Mouse (Mus musculus): ENCODE measurements around the gene Psip1. TPM values are rescaled to one million over a fixed set of nuclear protein-coding genes. Genes with fewer than 3 reads are reported as not detected.
A peak's percentile ranks its signal among the peaks of the same experiment; 100 is the strongest.
"Not testable (repeated sequence)": the region's sequence is repeated elsewhere in the genome, so short reads cannot be mapped to it uniquely, and the experiment has no call there.

Gene Psip1
- polyA plus RNA-seq, 1 experiment from 2014 or later = 320 TPM

- no peaks in the 10 kb centered on the region for H3K9me3 ChIP-seq (ENCODE audit: control insufficient read depth, low read length)
- ATAC-seq (ENCODE audit: low read depth) = no peak
- no peak overlapping the region for H3K9ac ChIP-seq (replicated peaks; ENCODE audit: low read depth, low read length)
- H3K4me1 ChIP-seq (ENCODE audit: control insufficient read depth, insufficient read depth, low read length) = no peaks in the 10 kb centered on the region
- 63% methylated on average over 2 of the region's 2 CpGs for WGBS
- no peaks in the 10 kb centered on the region for H3K36me3 ChIP-seq (ENCODE audit: control insufficient read depth, insufficient read depth, low read length)
- H3K4me2 ChIP-seq (ENCODE audit: low read depth, low read length) = no peak overlapping the region
- no peak overlapping the region for H3K4me3 ChIP-seq (ENCODE audit: low read depth, low read length)
- no peaks in the 10 kb centered on the region for H3K27me3 ChIP-seq (ENCODE audit: control insufficient read depth, insufficient read depth, low read length)
- no peak overlapping the region for H3K27ac ChIP-seq (ENCODE audit: low read depth, low read length)
These were observed 26.4 kb upstream of the Psip1 start for GRCm38 (mm10) chr4:83512644-83513043.

DNA sequence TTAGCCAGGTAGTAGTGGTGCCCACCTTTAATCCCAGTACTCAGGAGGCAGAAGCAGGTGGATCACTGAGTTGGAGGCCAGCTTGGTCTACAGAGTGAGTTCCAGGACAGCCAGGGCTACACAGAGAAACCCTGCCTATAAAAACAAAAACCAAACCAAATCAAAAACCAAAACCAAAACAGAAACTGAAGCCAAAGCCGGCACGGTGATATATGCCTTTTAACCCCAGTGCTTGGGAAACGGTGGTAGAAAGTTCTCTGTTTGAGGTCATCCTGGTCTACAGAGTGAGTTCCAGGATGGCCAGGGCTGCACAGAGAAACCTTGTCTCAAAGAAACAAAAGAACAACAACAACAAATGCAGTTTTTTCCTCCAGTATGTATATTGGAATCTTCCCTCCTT lies 26.0 kb upstream of the Psip1 start:
- no peak overlapping the region for H3K4me3 ChIP-seq (ENCODE audit: low read depth, low read length)
- 86% methylated on average over 3 of the region's 3 CpGs for WGBS
- ATAC-seq (ENCODE audit: low read depth) = no peak
- no peak overlapping the region for H3K9ac ChIP-seq (replicated peaks; ENCODE audit: low read depth, low read length)
- H3K4me2 ChIP-seq (ENCODE audit: low read depth, low read length) = no peak overlapping the region
- H3K4me1 ChIP-seq (ENCODE audit: control insufficient read depth, insufficient read depth, low read length) = no peaks in the 10 kb centered on the region
- no peaks in the 10 kb centered on the region for H3K9me3 ChIP-seq (ENCODE audit: control insufficient read depth, low read length)
- no peak overlapping the region for H3K27ac ChIP-seq (ENCODE audit: low read depth, low read length)
- H3K36me3 ChIP-seq (ENCODE audit: control insufficient read depth, insufficient read depth, low read length) = no peaks in the 10 kb centered on the region
- H3K27me3 ChIP-seq (ENCODE audit: control insufficient read depth, insufficient read depth, low read length) = no peaks in the 10 kb centered on the region

DNA sequence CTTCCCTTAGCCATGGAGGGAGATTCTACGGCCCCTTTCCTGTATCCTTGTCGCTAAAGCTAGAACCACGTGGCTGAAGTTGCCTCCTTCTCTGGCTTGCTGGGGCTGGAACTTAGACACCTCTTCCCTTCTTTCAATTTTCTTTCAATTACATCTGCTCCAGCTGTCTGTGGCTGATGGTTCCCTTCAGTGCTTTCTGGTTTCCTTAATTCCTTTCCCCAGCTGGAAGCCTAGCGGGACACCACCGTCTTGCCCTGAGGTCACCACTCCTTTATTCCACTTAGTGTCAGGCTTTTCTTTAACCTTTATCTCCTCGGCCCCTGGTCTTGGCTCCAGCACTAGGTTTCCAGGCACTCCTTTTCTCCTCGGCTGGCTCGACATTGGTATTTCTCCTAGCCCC lies 24.8 kb upstream of the Psip1 start:
- no peaks in the 10 kb centered on the region for H3K36me3 ChIP-seq (ENCODE audit: control insufficient read depth, insufficient read depth, low read length)
- H3K4me3 ChIP-seq (ENCODE audit: low read depth, low read length) = no peak overlapping the region
- no peak overlapping the region for H3K4me2 ChIP-seq (ENCODE audit: low read depth, low read length)
- H3K4me1 ChIP-seq (ENCODE audit: control insufficient read depth, insufficient read depth, low read length) = no peaks in the 10 kb centered on the region
- H3K9ac ChIP-seq (replicated peaks; ENCODE audit: low read depth, low read length) = no peak overlapping the region
- H3K27ac ChIP-seq (ENCODE audit: low read depth, low read length) = no peak overlapping the region
- no peak for ATAC-seq (ENCODE audit: low read depth)
- 67% methylated on average over 8 of the region's 8 CpGs for WGBS
- no peaks in the 10 kb centered on the region for H3K27me3 ChIP-seq (ENCODE audit: control insufficient read depth, insufficient read depth, low read length)
- no peaks in the 10 kb centered on the region for H3K9me3 ChIP-seq (ENCODE audit: control insufficient read depth, low read length)

DNA sequence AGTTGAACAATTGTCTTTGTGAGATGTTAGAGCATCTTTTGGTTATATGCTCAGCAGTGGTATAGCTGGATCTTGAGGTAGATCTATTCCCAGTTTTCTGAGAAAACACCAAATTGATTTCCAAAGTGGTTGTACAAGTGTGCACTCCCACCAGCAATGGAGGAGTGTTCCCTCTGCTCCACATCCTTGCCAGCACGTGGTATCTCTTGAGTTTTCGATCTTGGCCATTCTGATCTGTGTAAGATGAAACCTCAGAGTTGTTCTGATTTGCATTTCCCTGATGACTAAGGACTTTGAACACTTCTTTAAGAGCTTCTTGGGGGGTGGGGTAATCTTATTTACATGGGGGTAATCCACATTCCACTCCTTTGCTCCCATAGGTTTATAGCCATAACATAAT lies 23.3 kb upstream of the Psip1 start:
- 62% methylated on average over 2 of the region's 2 CpGs for WGBS
- no peaks in the 10 kb centered on the region for H3K36me3 ChIP-seq (ENCODE audit: control insufficient read depth, insufficient read depth, low read length)
- no peak overlapping the region for H3K4me2 ChIP-seq (ENCODE audit: low read depth, low read length)
- H3K27ac ChIP-seq (ENCODE audit: low read depth, low read length) = no peak overlapping the region
- no peak for ATAC-seq (ENCODE audit: low read depth)
- H3K9me3 ChIP-seq (ENCODE audit: control insufficient read depth, low read length) = no peaks in the 10 kb centered on the region
- no peak overlapping the region for H3K9ac ChIP-seq (replicated peaks; ENCODE audit: low read depth, low read length)
- H3K4me1 ChIP-seq (ENCODE audit: control insufficient read depth, insufficient read depth, low read length) = no peaks in the 10 kb centered on the region
- H3K27me3 ChIP-seq (ENCODE audit: control insufficient read depth, insufficient read depth, low read length) = no peaks in the 10 kb centered on the region
- H3K4me3 ChIP-seq (ENCODE audit: low read depth, low read length) = no peak overlapping the region

DNA sequence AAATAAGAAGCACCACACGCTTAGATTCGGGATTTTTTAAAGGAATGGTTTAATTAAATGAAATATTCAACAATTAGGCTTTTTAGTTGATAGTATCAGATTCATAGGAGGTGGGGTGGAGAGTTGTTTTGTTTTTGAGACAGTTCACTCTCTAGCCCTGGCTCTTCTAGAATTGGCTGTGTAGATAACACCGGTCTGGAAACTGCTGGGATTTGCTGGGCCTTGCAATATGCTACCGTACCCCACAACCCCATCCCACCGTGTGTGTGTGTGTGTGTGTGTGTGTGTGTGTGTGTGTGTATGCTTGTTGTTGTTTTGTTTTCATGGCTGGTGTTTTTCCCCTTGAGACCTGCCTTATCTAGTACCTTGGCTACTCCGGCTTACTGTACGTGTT lies 14.8 kb upstream of the Psip1 start:
- Histone ChIP-seq H3K4me3 (ENCODE audit: low read depth, low read length) (peak overlapping the region; percentile 36), H3K9ac (replicated peaks; ENCODE audit: low read depth, low read length) (no peak overlapping the region), H3K4me2 (ENCODE audit: low read depth, low read length) (peak overlapping the region; percentile 51), H3K4me1 (ENCODE audit: control insufficient read depth, insufficient read depth, low read length) (no peaks in the 10 kb centered on the region), H3K27me3 (ENCODE audit: control insufficient read depth, insufficient read depth, low read length) (no peaks in the 10 kb centered on the region), H3K36me3 (ENCODE audit: control insufficient read depth, insufficient read depth, low read length) (no peaks in the 10 kb centered on the region), H3K9me3 (ENCODE audit: control insufficient read depth, low read length) (no peaks in the 10 kb centered on the region), H3K27ac (ENCODE audit: low read depth, low read length) (no peak overlapping the region)
- peak; percentile 78 for ATAC-seq (ENCODE audit: low read depth)
- 36% methylated on average over 7 of the region's 7 CpGs for WGBS

- no peaks in the 10 kb centered on the region for H3K4me1 ChIP-seq (ENCODE audit: control insufficient read depth, insufficient read depth, low read length)
- no peaks in the 10 kb centered on the region for H3K27me3 ChIP-seq (ENCODE audit: control insufficient read depth, insufficient read depth, low read length)
- H3K27ac ChIP-seq (ENCODE audit: low read depth, low read length) = peak overlapping the region; percentile 60
- peak overlapping the region; percentile 36 for H3K4me3 ChIP-seq (ENCODE audit: low read depth, low read length)
- peak overlapping the region; percentile 51 for H3K4me2 ChIP-seq (ENCODE audit: low read depth, low read length)
- peak; percentile 90 for ATAC-seq (ENCODE audit: low read depth)
- 8% methylated on average over 22 of the region's 22 CpGs for WGBS
- H3K9ac ChIP-seq (replicated peaks; ENCODE audit: low read depth, low read length) = peak overlapping the region; percentile 37; the same call in 1 of the 2 replicates
- no peaks in the 10 kb centered on the region for H3K36me3 ChIP-seq (ENCODE audit: control insufficient read depth, insufficient read depth, low read length)
- H3K9me3 ChIP-seq (ENCODE audit: control insufficient read depth, low read length) = no peaks in the 10 kb centered on the region
These were observed 14.1 kb upstream of the Psip1 start for GRCm38 (mm10) chr4:83500154-83501036.

GRCm38 (mm10) chr4:83497013-83497412 lies 10.8 kb upstream of the Psip1 start:
- 93% methylated on average over 5 of the region's 5 CpGs for WGBS
- H3K36me3 ChIP-seq (ENCODE audit: control insufficient read depth, insufficient read depth, low read length); ATAC-seq (ENCODE audit: low read depth); H3K9ac ChIP-seq (replicated peaks; ENCODE audit: low read depth, low read length); H3K4me1 ChIP-seq (ENCODE audit: control insufficient read depth, insufficient read depth, low read length); H3K27ac ChIP-seq (ENCODE audit: low read depth, low read length); H3K4me2 ChIP-seq (ENCODE audit: low read depth, low read length); H3K27me3 ChIP-seq (ENCODE audit: control insufficient read depth, insufficient read depth, low read length); H3K4me3 ChIP-seq (ENCODE audit: low read depth, low read length); H3K9me3 ChIP-seq (ENCODE audit: control insufficient read depth, low read length): not testable (repeated sequence)

- Histone ChIP-seq H3K4me3 (ENCODE audit: low read depth, low read length) (no peak overlapping the region), H3K4me1 (ENCODE audit: control insufficient read depth, insufficient read depth, low read length) (no peaks in the 10 kb centered on the region), H3K4me2 (ENCODE audit: low read depth, low read length) (no peak overlapping the region), H3K27ac (ENCODE audit: low read depth, low read length) (no peak overlapping the region), H3K9ac (replicated peaks; ENCODE audit: low read depth, low read length) (no peak overlapping the region), H3K9me3 (ENCODE audit: control insufficient read depth, low read length) (no peaks in the 10 kb centered on the region), H3K27me3 (ENCODE audit: control insufficient read depth, insufficient read depth, low read length) (no peaks in the 10 kb centered on the region), H3K36me3 (ENCODE audit: control insufficient read depth, insufficient read depth, low read length) (no peaks in the 10 kb centered on the region)
- no peak for ATAC-seq (ENCODE audit: low read depth)
- 93% methylated on average over 1 of the region's 1 CpGs for WGBS
These were observed 6.9 kb upstream of the Psip1 start for GRCm38 (mm10) chr4:83493112-83493511.

DNA sequence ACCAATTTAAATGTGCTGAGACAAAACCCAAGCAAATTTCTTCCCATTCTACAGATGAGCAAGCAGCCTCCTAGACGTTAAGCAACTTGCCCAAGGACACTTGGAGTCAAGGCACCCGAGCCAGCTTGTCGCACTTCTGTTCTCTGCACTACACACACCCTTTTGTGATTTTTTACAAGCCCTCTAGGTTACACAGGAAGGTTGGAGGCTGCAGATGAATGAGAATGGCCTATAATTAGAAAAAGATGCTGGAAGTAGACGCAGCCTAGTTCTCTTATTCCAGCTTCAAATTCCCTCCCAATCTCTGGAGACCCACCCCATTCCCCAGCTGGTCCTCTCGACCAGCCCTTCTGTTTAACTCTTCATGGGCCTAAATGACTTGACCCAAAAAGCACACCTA lies 2.9 kb upstream of the Psip1 start:
- H3K36me3 ChIP-seq (ENCODE audit: control insufficient read depth, insufficient read depth, low read length) = 0 out of 2 replicates have a peak, but pooled peaks cover 3% of the 10 kb centered on the region
- H3K27ac ChIP-seq (ENCODE audit: low read depth, low read length) = no peak overlapping the region
- H3K27me3 ChIP-seq (ENCODE audit: control insufficient read depth, insufficient read depth, low read length) = no peaks in the 10 kb centered on the region
- H3K9me3 ChIP-seq (ENCODE audit: control insufficient read depth, low read length) = no peaks in the 10 kb centered on the region
- ATAC-seq (ENCODE audit: low read depth) = no peak
- H3K4me1 ChIP-seq (ENCODE audit: control insufficient read depth, insufficient read depth, low read length) = peaks cover 11% of the 10 kb centered on the region
- no peak overlapping the region for H3K4me2 ChIP-seq (ENCODE audit: low read depth, low read length)
- 24% methylated on average over 5 of the region's 5 CpGs for WGBS
- no peak overlapping the region for H3K4me3 ChIP-seq (ENCODE audit: low read depth, low read length)
- H3K9ac ChIP-seq (replicated peaks; ENCODE audit: low read depth, low read length) = no peak overlapping the region
